Comparison of ENCODE assay signal across 7 mouse cellular contexts in genomic region chr4:65604504-65605150, GRCm38 (mm10). TPM values are rescaled to one million over a fixed set of nuclear protein-coding genes. Genes with fewer than 3 reads are reported as not detected.
DNase-seq lines count a peak whose midpoint lies in the region; ATAC-seq lines count a peak whose summit lies in the region.

Gene Trim32 (plus strand): TSS chr4:65604986.

- H3K9ac ChIP-seq in intestine, embryonic 15.5 days = peak within 1 kb of the TSS; percentile 70

- WGBS in intestine, embryonic 15.5 days = 3% methylated on average over 33 of the region's 33 CpGs
- 3% methylated on average over 33 of the region's 33 CpGs for WGBS in midbrain, embryonic 10.5 days

- peak within 1 kb of the TSS; percentile 75 for H3K4me2 ChIP-seq in intestine, embryonic 15.5 days (replicated peaks)

- H3K4me3 ChIP-seq in intestine, embryonic 15.5 days (replicated peaks) = peak within 1 kb of the TSS; percentile 68
- H3K4me3 ChIP-seq in midbrain, embryonic 10.5 days = peak within 1 kb of the TSS; percentile 78

- peaks cover 12% of the 10 kb centered on the region for H3K4me1 ChIP-seq in intestine, embryonic 15.5 days (replicated peaks)
- peaks cover 24% of the 10 kb centered on the region for H3K4me1 ChIP-seq in midbrain, embryonic 10.5 days

- H3K27ac ChIP-seq in intestine, embryonic 15.5 days = 0 out of 2 replicates have a peak within 1 kb of the TSS, but pooled peaks have one; percentile 44
- peak within 1 kb of the TSS; percentile 90 for H3K27ac ChIP-seq in midbrain, embryonic 10.5 days (replicated peaks)

- intact Hi-C loops in gastrocnemius, postnatal 36 days (cut with DNase I) = no loop called here
- intact Hi-C loops in left cerebral cortex, postnatal 25 days (cut with DNase I) = no loop called here

- peak; percentile 99 for DNase-seq in adrenal gland, adult 18-20 months (ENCODE audit: low spot score in 2 of 2)
- peak; percentile 98 for DNase-seq in embryo, embryonic 10.5 days (ENCODE audit: low spot score)
- peak; percentile 99 for DNase-seq in gastrocnemius, postnatal 36 days
- peak; percentile 99 for DNase-seq in left cerebral cortex, postnatal 25 days (ENCODE audit: low spot score in 2 of 2)
- DNase-seq in midbrain, embryonic 10.5 days (ENCODE audit: low spot score) = peak; percentile 98
- peak; percentile 100 for DNase-seq in right cerebral cortex, postnatal 4 days

- H3K36me3 ChIP-seq in intestine, embryonic 15.5 days = no peaks in the 10 kb centered on the region
- H3K36me3 ChIP-seq in midbrain, embryonic 10.5 days = peaks cover 14% of the 10 kb centered on the region

- peak; percentile 95 for ATAC-seq in intestine, embryonic 15.5 days

- no peaks in the 10 kb centered on the region for H3K9me3 ChIP-seq in intestine, embryonic 15.5 days
- no peaks in the 10 kb centered on the region for H3K9me3 ChIP-seq in midbrain, embryonic 10.5 days (replicated peaks)

- no peaks in the 10 kb centered on the region for H3K27me3 ChIP-seq in intestine, embryonic 15.5 days (replicated peaks)
- no peaks in the 10 kb centered on the region for H3K27me3 ChIP-seq in midbrain, embryonic 10.5 days (ENCODE audit: low read depth, poor library complexity, severe bottlenecking)

RNA-seq across cellular contexts. Expression of gene Trim32, which starts in this region (rescaled TPM):
- 10 to 100 TPM; 29.2 to 33.7 TPM for total RNA-seq in adrenal gland, adult 18-20 months (2021)
- total RNA-seq in gastrocnemius, postnatal 36 days (2021) = 10 to 100 TPM in 1 of 2 experiments, 1 to 10 TPM in 1; 8.6 to 10.1 TPM
- polyA plus RNA-seq in intestine, embryonic 15.5 days (2015; fragmentation: Nextera tagmentation; extraction: Ambion mirVana) = 41.6 and 44.0 TPM in 2 replicates
- total RNA-seq in left cerebral cortex, postnatal 25 days (2021) = 100 to 1,000 TPM; 225 to 238 TPM
- polyA plus RNA-seq in midbrain, embryonic 10.5 days (2016; fragmentation: Nextera tagmentation; extraction: Ambion mirVana) = 66.5 and 71.5 TPM in 2 replicates

Comparison
In these comparisons a context has a peak if more than half of its experiments do, and no peak if none do; other contexts are left out.
1. Peak in every context shown above with its lines: DNase-seq, ATAC-seq, H3K4me3 ChIP-seq and H3K27ac ChIP-seq.
2. RNA of gene Trim32 (total RNA-seq): 225 to 238 TPM in left cerebral cortex, postnatal 25 days; 29.2 to 33.7 TPM in adrenal gland, adult 18-20 months and 8.6 to 10.1 TPM in gastrocnemius, postnatal 36 days; every median in the first group is over 4 times any median in the second.